In genomic region chr12:33220509-33221051, GRCm38 (mm10) we compare ENCODE assay signal across 8 mouse cellular contexts.
A peak's percentile ranks its signal among the peaks of the same experiment; 100 is the strongest.
DNase-seq lines count a peak whose midpoint lies in the region; ATAC-seq lines count a peak whose summit lies in the region.

No protein-coding gene starts in this region.

- no peaks in the 10 kb centered on the region for H3K9me3 ChIP-seq in embryonic facial prominence, embryonic 15.5 days (replicated peaks)
- H3K9me3 ChIP-seq in heart, embryonic 16.5 days (replicated peaks; ENCODE audit: control insufficient read depth, low read length): no peaks in the 10 kb centered on the region
- H3K9me3 ChIP-seq in midbrain, embryonic 10.5 days (replicated peaks): no peaks in the 10 kb centered on the region
- H3K9me3 ChIP-seq in stomach, embryonic 16.5 days (replicated peaks; ENCODE audit: control insufficient read depth, low read length): no peaks in the 10 kb centered on the region

- H3K9ac ChIP-seq in embryonic facial prominence, embryonic 15.5 days: no peak overlapping the region
- H3K9ac ChIP-seq in heart, embryonic 16.5 days (ENCODE audit: low read length): no peak overlapping the region
- no peak overlapping the region for H3K9ac ChIP-seq in stomach, embryonic 16.5 days (ENCODE audit: low read length)

- H3K4me3 ChIP-seq in embryonic facial prominence, embryonic 15.5 days (replicated peaks): no peak overlapping the region
- peak overlapping the region; percentile 26 for H3K4me3 ChIP-seq in heart, embryonic 16.5 days (ENCODE audit: low read length)
- no peak overlapping the region for H3K4me3 ChIP-seq in midbrain, embryonic 10.5 days
- 0 out of 2 replicates have a peak overlapping the region, but pooled peaks have one; percentile 1 for H3K4me3 ChIP-seq in stomach, embryonic 16.5 days (replicated peaks; ENCODE audit: low read length)

- H3K27me3 ChIP-seq in embryonic facial prominence, embryonic 15.5 days: no peaks in the 10 kb centered on the region
- peaks cover 32% of the 10 kb centered on the region for H3K27me3 ChIP-seq in heart, embryonic 16.5 days (ENCODE audit: control insufficient read depth, insufficient read depth, low read length)
- H3K27me3 ChIP-seq in midbrain, embryonic 10.5 days (ENCODE audit: low read depth, poor library complexity, severe bottlenecking): no peaks in the 10 kb centered on the region
- H3K27me3 ChIP-seq in stomach, embryonic 16.5 days (ENCODE audit: control insufficient read depth, insufficient read depth, low read length): no peaks in the 10 kb centered on the region

- WGBS in embryonic facial prominence, embryonic 15.5 days: 69% methylated on average over 11 of the region's 11 CpGs
- WGBS in heart, embryonic 16.5 days: 13% methylated on average over 11 of the region's 11 CpGs
- 85% methylated on average over 11 of the region's 11 CpGs for WGBS in midbrain, embryonic 10.5 days
- WGBS in stomach, embryonic 16.5 days: 54% methylated on average over 11 of the region's 11 CpGs

- H3K36me3 ChIP-seq in embryonic facial prominence, embryonic 15.5 days: no peaks in the 10 kb centered on the region
- H3K36me3 ChIP-seq in heart, embryonic 16.5 days (ENCODE audit: control insufficient read depth, insufficient read depth): no peaks in the 10 kb centered on the region
- H3K36me3 ChIP-seq in midbrain, embryonic 10.5 days: peaks cover 17% of the 10 kb centered on the region; the same call in 1 of the 2 replicates
- H3K36me3 ChIP-seq in stomach, embryonic 16.5 days (ENCODE audit: control insufficient read depth, insufficient read depth, low read length): no peaks in the 10 kb centered on the region

- ATAC-seq in embryonic facial prominence, embryonic 15.5 days (ENCODE audit: insufficient number of reproducible peaks, low FRiP score, low TSS enrichment, low read depth): peak; percentile 41; the same call in 1 of the 2 replicates
- ATAC-seq in heart, embryonic 16.5 days (replicated peaks; ENCODE audit: extremely low read depth, insufficient read depth, low FRiP score): peak; percentile 88
- ATAC-seq in stomach, embryonic 16.5 days (ENCODE audit: insufficient read depth, low FRiP score): peak; percentile 90

- no peak overlapping the region for H3K4me2 ChIP-seq in embryonic facial prominence, embryonic 15.5 days (replicated peaks)
- H3K4me2 ChIP-seq in heart, embryonic 16.5 days (ENCODE audit: low read depth, low read length): peak overlapping the region; percentile 57
- peak overlapping the region; percentile 39 for H3K4me2 ChIP-seq in stomach, embryonic 16.5 days (ENCODE audit: low read depth, low read length)

- peak; percentile 36 for DNase-seq in embryo, embryonic 11.5 days (ENCODE audit: low read depth, low spot score)
- no peak for DNase-seq in embryo, embryonic 11 days
- DNase-seq in left cerebral cortex, adult 8-10 months (ENCODE audit: low spot score in 2 of 2): peak; percentile 52 to 77
- no peak for DNase-seq in midbrain, embryonic 10.5 days (ENCODE audit: low spot score)
- DNase-seq in adipocyte (ENCODE audit: low spot score): no peak

- H3K27ac ChIP-seq in embryonic facial prominence, embryonic 15.5 days (replicated peaks): peak overlapping the region; percentile 56; the same call in 1 of the 2 replicates
- H3K27ac ChIP-seq in heart, embryonic 16.5 days (ENCODE audit: low read length): peak overlapping the region; percentile 71
- peak overlapping the region; percentile 28; the same call in 1 of the 2 replicates for H3K27ac ChIP-seq in midbrain, embryonic 10.5 days (replicated peaks)
- peak overlapping the region; percentile 77 for H3K27ac ChIP-seq in stomach, embryonic 16.5 days (ENCODE audit: low read length)

- peaks cover 16% of the 10 kb centered on the region for H3K4me1 ChIP-seq in embryonic facial prominence, embryonic 15.5 days
- peaks cover 15% of the 10 kb centered on the region for H3K4me1 ChIP-seq in heart, embryonic 16.5 days (ENCODE audit: control insufficient read depth, insufficient read depth, low read length)
- H3K4me1 ChIP-seq in midbrain, embryonic 10.5 days: peaks cover 35% of the 10 kb centered on the region
- peaks cover 22% of the 10 kb centered on the region for H3K4me1 ChIP-seq in stomach, embryonic 16.5 days (ENCODE audit: control insufficient read depth, insufficient read depth, low read length)

Comparison
In these comparisons a context has a peak if more than half of its experiments do, and no peak if none do; other contexts are left out.
1. DNase-seq: peak in embryo, embryonic 11.5 days (single experiment) and left cerebral cortex, adult 8-10 months (2 of 2); none in embryo, embryonic 11 days (single experiment), midbrain, embryonic 10.5 days (single experiment) and adipocyte (single experiment).
2. H3K4me3 ChIP-seq: peak in heart, embryonic 16.5 days (single experiment) and stomach, embryonic 16.5 days (single experiment); none in embryonic facial prominence, embryonic 15.5 days (single experiment) and midbrain, embryonic 10.5 days (single experiment).
3. Peak in every context shown above with its lines, with median percentiles within 50 percentile points of each other: ATAC-seq and H3K27ac ChIP-seq.